Mouse (Mus musculus) midbrain, embryonic 15.5 days (tissue): ENCODE measurements around the gene Rgs6. TPM values are rescaled to one million over a fixed set of nuclear protein-coding genes. Genes with fewer than 3 reads are reported as not detected.

Experiments
- ATAC-seq: fragments of 200-750 bp; cut with Nextera tagmentation; replicated peaks from 2 replicates; pipeline ENCODE4 v1.8.0; 2017; ENCODE audit warnings: moderate TSS enrichment
- H3K27ac ChIP-seq: fragments of 300-500 bp; sonication (generic); 2 replicates; pipeline ENCODE4 v1.5.1; 2015; ENCODE audit warnings: mild to moderate bottlenecking, inconsistent platforms
- H3K27me3 ChIP-seq: fragments of 300-500 bp; sonication (generic); replicated peaks from 2 replicates; pipeline ENCODE4 v1.6.1; 2015; ENCODE audit warnings: inconsistent platforms
- H3K36me3 ChIP-seq: fragments of 300-500 bp; sonication (generic); replicated peaks from 2 replicates; pipeline ENCODE4 v1.6.1; 2015; ENCODE audit warnings: inconsistent platforms
- H3K4me1 ChIP-seq: fragments of 300-500 bp; sonication (generic); 2 replicates; pipeline ENCODE4 v1.6.1; 2015; ENCODE audit warnings: inconsistent platforms
- H3K4me2 ChIP-seq: fragments of 300-500 bp; sonication (generic); 2 replicates; pipeline ENCODE4 v1.6.1; 2015; ENCODE audit warnings: inconsistent platforms, mild to moderate bottlenecking, moderate library complexity
- H3K4me3 ChIP-seq: fragments of 300-500 bp; sonication (generic); 2 replicates; pipeline ENCODE4 v1.5.1; 2015; ENCODE audit warnings: mild to moderate bottlenecking, inconsistent platforms
- H3K9ac ChIP-seq: fragments of 300-500 bp; sonication (generic); 2 replicates; pipeline ENCODE4 v1.6.1; 2015; ENCODE audit warnings: mild to moderate bottlenecking, inconsistent platforms
- H3K9me3 ChIP-seq: fragments of 300-500 bp; sonication (generic); 2 replicates; pipeline ENCODE4 v1.6.1; 2016; ENCODE audit warnings: inconsistent platforms
- WGBS: fragments of 180-500 bp; shearing (Covaris S2); methylation state at CpG from one replicate; pipeline ENCODE4 v1.1.7; 2015; ENCODE audit warnings: mixed read lengths; 5-methylcytosine and 5-hydroxymethylcytosine counted together
- polyA plus RNA-seq: library from polyadenylated mRNA; unstranded; fragments of >200 nt; fragmentation: Nextera tagmentation; extraction: Ambion mirVana; gene quantifications from 2 replicates; pipeline ENCODE4 v1.2.1, GENCODE M21; 2015

The Rgs6 gene
- polyA plus RNA-seq, 1 experiment from 2014 or later = 15.5 TPM

DNA sequence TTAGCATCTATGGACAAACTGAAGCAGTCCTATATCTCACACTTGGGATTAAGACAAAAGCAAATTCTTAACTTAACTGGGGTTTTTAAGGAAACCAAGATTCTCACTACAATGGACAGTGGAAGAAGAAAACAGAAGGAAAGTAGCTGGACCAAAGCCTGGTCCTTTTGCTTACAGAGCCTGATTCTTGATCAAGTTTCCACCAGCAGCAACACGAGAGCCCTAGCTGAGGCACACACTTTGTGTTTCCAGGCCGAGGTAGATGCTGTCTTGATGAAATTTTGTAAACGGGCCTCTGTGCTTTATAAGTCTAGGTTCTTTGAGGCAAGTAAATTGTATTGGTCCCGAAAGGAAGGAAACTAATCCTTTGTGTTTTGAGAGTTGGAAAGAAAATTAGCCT, 14.7 kb downstream of the Rgs6 start:
- Histone ChIP-seq H3K27me3 (no peaks in the 10 kb centered on the region), H3K9me3 (no peaks in the 10 kb centered on the region), H3K27ac (no peak overlapping the region), H3K36me3 (no peaks in the 10 kb centered on the region), H3K9ac (no peak overlapping the region), H3K4me3 (no peak overlapping the region), H3K4me2 (no peak overlapping the region), H3K4me1 (0 out of 2 replicates have a peak, but pooled peaks cover 3% of the 10 kb centered on the region)
- WGBS = 73% methylated on average over 4 of the region's 4 CpGs
- no peak for ATAC-seq

DNA sequence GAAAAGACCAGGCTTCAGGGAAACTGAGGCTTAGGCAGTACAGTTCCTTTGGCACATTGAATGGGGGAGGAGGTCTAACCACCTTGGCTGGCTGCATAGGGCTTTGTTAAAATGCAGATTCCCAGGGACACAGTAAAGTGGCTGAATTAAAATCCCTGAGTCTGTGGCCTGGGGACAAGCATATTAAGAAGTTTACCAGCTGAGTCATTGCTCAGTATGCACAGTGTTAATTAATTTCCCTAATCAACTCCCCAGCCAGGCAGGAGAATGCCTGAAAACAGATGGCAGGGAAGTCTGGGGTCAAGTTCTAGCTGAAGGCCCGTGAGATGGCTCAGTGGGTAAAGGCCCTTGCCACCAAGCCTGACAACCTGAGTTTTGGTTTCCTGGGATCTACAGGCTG, 15.2 kb downstream of the Rgs6 start:
- WGBS = 30% methylated on average over 1 of the region's 1 CpGs
- H3K4me1 ChIP-seq = 0 out of 2 replicates have a peak, but pooled peaks cover 3% of the 10 kb centered on the region
- ATAC-seq = no peak

DNA sequence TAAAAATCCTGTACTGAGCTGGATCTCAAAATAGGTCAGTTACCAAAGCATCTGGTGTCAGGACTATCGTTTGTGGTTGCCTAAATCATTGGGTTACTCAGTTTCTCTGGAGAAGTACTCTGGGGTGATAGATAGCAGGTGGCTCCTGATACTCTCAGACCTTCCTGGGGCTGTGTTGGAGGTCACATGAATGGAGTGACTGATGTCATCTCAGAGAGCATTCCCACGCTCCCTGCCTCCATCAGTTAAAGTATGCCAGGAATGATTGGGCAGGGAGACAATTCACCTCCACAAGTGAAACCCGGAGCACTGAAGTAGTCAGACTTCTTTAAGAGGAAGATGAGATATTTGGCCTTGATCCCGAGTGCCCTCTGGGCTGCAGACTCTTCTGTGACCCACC, 15.9 kb downstream of the Rgs6 start:
- ATAC-seq = no peak
- Histone ChIP-seq H3K4me1 (0 out of 2 replicates have a peak, but pooled peaks cover 3% of the 10 kb centered on the region), H3K4me2 (no peak overlapping the region), H3K27me3 (no peaks in the 10 kb centered on the region), H3K4me3 (no peak overlapping the region), H3K9me3 (no peaks in the 10 kb centered on the region), H3K36me3 (no peaks in the 10 kb centered on the region), H3K27ac (no peak overlapping the region), H3K9ac (no peak overlapping the region)
- 87% methylated on average over 4 of the region's 4 CpGs for WGBS

More for the DNA sequence above, 15.2 kb downstream of the Rgs6 start:
- no peak overlapping the region for H3K4me3 ChIP-seq
- no peaks in the 10 kb centered on the region for H3K9me3 ChIP-seq
- H3K27me3 ChIP-seq = no peaks in the 10 kb centered on the region
- no peak overlapping the region for H3K4me2 ChIP-seq
- no peak overlapping the region for H3K27ac ChIP-seq
- H3K9ac ChIP-seq = no peak overlapping the region
- H3K36me3 ChIP-seq = no peaks in the 10 kb centered on the region

DNA sequence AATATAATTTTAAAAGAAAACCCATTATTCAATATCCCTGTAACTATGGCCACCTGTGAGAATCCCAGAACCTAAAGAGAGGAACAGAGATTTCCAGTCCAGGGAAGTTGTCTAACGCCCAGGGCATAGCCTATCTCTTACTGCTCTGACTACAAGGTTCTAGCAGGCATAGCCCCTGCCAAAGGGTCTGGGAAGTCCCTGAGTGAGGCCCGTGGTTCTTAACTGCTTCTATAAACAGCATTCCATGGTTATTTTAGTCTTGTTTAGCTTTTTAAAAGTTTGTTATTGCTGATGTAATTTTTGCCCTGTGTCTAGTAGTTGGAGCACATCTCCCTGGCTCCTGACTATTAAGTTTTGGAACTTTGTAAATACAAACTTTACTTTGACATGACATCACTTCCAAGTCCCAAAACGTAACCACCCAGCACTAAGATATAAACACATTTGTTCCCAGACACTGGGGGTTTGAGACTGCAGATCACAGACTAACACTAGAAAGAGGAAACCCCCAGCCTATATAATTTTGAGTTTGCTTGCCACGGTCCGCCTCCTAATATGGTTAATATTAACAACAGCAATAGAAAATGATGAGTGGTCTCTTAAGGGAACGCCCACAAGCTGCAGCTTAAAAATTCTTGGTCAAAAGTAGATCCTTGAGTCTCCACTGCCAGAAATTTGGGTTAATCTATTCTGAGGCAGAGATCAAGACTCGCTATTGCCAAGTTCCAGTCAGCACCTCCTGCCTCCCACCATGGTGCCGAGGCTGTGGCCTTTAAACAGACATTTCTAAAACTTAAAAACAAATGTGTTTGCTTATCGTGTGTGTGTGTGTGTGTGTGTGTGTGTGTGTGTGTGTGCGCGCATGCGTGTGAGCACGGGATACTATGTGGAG, 24.9 kb downstream of the Rgs6 start:
- Histone ChIP-seq H3K27me3 (peaks cover 8% of the 10 kb centered on the region; the same call in 1 of the 2 replicates), H3K9ac (no peak overlapping the region), H3K4me2 (no peak overlapping the region), H3K36me3 (no peaks in the 10 kb centered on the region), H3K27ac (no peak overlapping the region), H3K9me3 (no peaks in the 10 kb centered on the region), H3K4me3 (no peak overlapping the region), H3K4me1 (peaks cover 13% of the 10 kb centered on the region)
- ATAC-seq = no peak
- WGBS = 88% methylated on average over 13 of the region's 13 CpGs

DNA sequence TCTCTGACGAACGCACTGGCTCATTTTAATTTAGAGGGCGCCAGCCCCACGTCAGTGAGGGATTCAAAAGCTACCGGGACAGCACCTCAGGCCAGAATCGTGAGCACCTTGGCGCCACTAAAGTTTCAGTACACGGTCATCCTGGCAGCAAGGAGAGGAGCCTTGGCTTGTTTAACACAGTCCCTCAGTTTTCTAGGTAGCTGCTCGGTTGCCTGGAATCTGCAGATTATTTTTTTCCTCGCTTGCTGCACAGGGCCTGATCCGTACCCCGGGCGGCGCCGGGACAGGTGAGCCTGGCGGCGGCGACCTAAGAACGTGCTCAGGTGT, 28.4 kb downstream of the Rgs6 start:
- H3K27me3 ChIP-seq = peaks cover 17% of the 10 kb centered on the region

DNA sequence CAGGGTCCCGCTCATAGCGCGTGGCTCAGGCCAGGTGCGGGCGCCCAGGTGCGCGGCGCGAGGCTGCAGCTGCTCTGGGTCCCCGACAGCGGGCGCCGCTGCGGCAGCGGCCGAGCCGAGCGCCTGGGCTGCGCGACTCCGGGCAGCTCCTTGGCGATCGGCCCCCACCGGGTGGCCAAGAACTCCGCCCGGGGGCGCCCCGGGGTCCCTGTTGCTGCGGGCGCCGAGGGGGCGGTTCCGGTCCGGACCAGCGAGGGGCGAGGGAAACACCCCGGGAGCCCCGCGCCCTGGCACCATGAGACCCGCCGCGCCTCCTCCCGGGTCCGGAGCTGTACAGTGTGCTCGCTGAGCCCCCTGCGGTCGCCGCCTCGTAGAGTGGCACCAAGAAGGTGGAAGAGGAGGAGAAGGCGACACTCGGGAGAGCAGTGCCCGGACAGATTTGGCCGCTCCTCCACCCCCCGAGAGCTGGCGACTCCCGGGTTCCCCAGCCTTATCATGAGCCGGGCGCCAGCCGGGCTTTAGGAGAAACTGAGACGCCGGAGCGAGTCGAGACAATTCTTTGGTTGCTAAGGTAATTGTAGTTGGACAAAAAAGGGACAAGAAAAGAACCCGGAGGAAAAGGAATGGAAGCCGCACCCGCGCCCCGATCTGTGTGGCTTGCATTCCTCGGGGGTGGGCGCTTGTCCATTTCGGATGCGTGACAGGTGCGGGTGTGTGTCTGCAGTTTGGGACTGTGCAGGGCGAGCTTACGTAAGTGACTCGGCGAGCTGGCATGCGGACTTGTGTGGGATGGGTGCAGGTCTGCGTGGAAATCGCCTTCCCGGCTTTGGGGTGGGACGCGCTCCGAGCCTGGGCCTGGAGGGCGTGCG, 29.0 kb downstream of the Rgs6 start:
- Histone ChIP-seq H3K4me3 (peak overlapping the region; percentile 69), H3K9ac (peak overlapping the region; percentile 60), H3K27me3 (peaks cover 17% of the 10 kb centered on the region), H3K9me3 (no peaks in the 10 kb centered on the region), H3K4me2 (peak overlapping the region; percentile 92), H3K4me1 (peaks cover 16% of the 10 kb centered on the region), H3K27ac (peak overlapping the region; percentile 58; the same call in 1 of the 2 replicates), H3K36me3 (no peaks in the 10 kb centered on the region)
- under 1% methylated on average over 86 of the region's 86 CpGs for WGBS
- ATAC-seq = peak; percentile 91

More for the DNA sequence above, 28.4 kb downstream of the Rgs6 start:
- Histone ChIP-seq H3K9ac (peak overlapping the region; percentile 60), H3K4me3 (peak overlapping the region; percentile 69), H3K4me1 (peaks cover 16% of the 10 kb centered on the region), H3K27ac (peak overlapping the region; percentile 58; the same call in 1 of the 2 replicates), H3K9me3 (no peaks in the 10 kb centered on the region), H3K4me2 (peak overlapping the region; percentile 92), H3K36me3 (no peaks in the 10 kb centered on the region)
- ATAC-seq = no peak; the same call in 1 of the 2 replicates
- WGBS = 2% methylated on average over 19 of the region's 19 CpGs

DNA sequence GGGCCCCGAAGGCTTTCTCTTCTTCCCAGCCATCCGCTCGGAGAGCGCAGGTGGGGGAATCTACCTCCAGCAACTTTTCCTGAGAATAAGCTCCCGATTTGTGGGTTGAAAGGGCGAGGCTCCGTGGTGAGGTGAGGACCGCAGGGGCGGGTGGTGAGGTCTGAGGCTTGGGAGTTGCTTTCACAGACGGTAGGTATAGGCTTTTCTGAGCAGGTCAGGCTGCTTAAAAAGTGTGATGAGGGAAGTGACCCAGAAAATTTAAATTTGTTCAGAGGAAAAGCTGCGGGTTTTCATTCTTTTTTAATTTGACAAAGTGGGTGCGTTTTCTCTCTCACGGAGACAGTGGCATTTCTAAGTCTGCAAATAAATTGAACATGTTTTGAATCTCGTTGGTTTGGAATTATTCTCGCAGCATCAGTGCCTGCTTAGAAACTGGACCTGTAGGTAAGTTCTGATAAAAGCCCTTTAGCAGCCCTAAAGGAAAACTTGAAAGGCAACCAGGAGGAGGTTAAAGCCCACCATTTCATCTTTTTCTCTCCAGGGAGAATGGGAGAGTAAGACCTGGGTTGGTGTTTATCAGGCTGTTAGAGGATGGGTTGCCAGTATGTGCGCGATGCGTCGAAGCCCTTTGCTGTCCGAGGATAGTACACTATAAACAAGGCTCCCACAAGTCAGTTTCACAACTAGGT, 29.7 kb downstream of the Rgs6 start:
- peaks cover 16% of the 10 kb centered on the region for H3K4me1 ChIP-seq
- H3K27me3 ChIP-seq = peaks cover 17% of the 10 kb centered on the region

DNA sequence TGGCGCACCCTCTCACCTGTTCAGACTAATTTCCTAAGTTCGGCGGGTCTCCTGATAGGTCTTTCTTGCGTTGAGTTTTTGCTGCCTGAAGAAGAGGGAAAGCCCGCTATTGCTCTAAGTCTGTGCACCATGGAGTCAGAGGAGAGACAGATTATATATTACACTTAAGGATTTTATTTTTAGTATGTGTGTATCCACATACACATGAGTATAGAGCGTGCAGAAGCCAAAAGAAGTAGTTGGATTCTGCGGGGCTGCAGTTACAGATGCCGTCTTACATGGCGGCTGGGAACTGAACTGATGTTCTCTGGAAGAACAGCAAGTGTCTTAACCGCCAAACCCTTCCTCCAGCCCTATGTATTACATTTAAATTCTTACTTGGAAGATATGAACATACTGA, 52.3 kb downstream of the Rgs6 start:
- Histone ChIP-seq H3K27ac (no peak overlapping the region), H3K9ac (no peak overlapping the region), H3K36me3 (no peaks in the 10 kb centered on the region), H3K27me3 (no peaks in the 10 kb centered on the region), H3K4me2 (no peak overlapping the region), H3K4me1 (no peaks in the 10 kb centered on the region), H3K9me3 (no peaks in the 10 kb centered on the region), H3K4me3 (no peak overlapping the region)
- WGBS = 94% methylated on average over 10 of the region's 10 CpGs
- ATAC-seq = no peak

More for the DNA sequence above, 29.7 kb downstream of the Rgs6 start:
- 19% methylated on average over 20 of the region's 20 CpGs for WGBS
- Histone ChIP-seq H3K4me2 (peak overlapping the region; percentile 92), H3K27ac (0 out of 2 replicates have a peak overlapping the region, but pooled peaks have one; percentile 58), H3K36me3 (no peaks in the 10 kb centered on the region), H3K4me3 (peak overlapping the region; percentile 69), H3K9me3 (no peaks in the 10 kb centered on the region), H3K9ac (peak overlapping the region; percentile 60)
- no peak for ATAC-seq

DNA sequence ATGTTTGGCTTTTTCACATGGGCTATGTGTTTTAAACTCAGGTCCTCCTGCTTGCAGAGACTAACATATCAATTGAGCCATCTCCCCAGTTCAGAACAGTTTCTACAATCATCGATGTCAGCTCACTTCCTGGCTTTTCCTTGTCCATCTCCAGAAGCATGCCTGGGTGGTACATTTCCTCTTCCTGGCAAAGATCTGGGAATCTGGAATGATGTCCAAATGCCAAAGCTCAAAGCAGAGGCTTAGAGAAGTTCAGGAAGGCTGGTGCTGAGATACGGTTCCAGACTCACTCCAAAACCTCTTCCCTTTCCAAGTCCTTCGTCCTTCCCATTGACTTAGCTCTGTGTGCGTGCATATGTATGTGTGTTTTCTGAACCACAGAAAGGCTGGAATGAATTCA, 59.8 kb downstream of the Rgs6 start:
- Histone ChIP-seq H3K9me3 (no peaks in the 10 kb centered on the region), H3K36me3 (no peaks in the 10 kb centered on the region), H3K4me3 (no peak overlapping the region), H3K4me2 (no peak overlapping the region), H3K27me3 (no peaks in the 10 kb centered on the region), H3K27ac (no peak overlapping the region), H3K9ac (no peak overlapping the region), H3K4me1 (no peaks in the 10 kb centered on the region)
- 90% methylated on average over 4 of the region's 4 CpGs for WGBS
- no peak for ATAC-seq

DNA sequence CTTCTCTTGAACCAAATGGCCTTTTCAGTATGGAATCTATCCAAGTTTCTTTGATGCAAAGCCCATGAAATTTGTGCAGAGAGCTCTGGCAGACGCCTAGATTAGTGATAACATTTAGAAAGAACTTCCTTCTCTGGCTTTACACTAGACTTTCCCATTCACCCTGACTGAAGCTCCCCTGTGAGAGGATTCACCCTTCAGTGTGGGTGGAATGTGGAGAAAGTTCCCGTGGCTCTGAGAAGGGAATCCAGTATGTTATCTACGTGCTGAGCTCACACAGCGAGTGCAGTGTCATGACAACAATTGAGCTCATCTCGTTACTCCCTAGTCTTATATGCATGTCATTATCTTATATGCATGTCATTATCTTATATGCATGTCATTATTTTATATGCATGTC, 61.9 kb downstream of the Rgs6 start:
- ATAC-seq = no peak
- H3K27me3 ChIP-seq = no peaks in the 10 kb centered on the region
- WGBS = 65% methylated on average over 5 of the region's 5 CpGs

DNA sequence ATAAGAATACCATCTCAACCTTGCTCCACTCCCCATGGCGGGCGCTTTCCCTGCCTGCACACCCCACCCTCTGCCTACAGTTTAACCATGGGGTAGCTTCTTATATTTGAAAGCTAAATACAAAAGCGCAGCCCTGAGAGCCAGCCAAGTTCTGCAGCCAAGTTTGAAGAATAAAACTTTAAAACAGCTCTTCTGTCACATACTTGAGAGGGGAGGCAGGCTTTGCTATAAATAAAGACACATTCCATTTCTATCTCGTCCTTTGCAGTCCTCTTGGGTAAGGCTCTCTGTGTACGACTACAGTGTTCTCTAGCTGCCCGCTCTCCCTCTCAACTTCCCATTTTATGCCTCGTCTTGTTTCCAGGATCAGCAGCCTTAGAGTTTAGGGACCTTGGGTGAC, 76.5 kb downstream of the Rgs6 start:
- Histone ChIP-seq H3K9me3 (no peaks in the 10 kb centered on the region), H3K27ac (no peak overlapping the region), H3K9ac (no peak overlapping the region), H3K4me3 (no peak overlapping the region), H3K36me3 (no peaks in the 10 kb centered on the region), H3K4me1 (no peaks in the 10 kb centered on the region), H3K27me3 (no peaks in the 10 kb centered on the region), H3K4me2 (no peak overlapping the region)
- WGBS = 74% methylated on average over 7 of the region's 7 CpGs
- ATAC-seq = no peak

More for the DNA sequence above, 61.9 kb downstream of the Rgs6 start:
- Histone ChIP-seq H3K4me3 (no peak overlapping the region), H3K27ac (no peak overlapping the region), H3K4me1 (no peaks in the 10 kb centered on the region), H3K36me3 (no peaks in the 10 kb centered on the region), H3K9me3 (no peaks in the 10 kb centered on the region), H3K9ac (no peak overlapping the region), H3K4me2 (no peak overlapping the region)

DNA sequence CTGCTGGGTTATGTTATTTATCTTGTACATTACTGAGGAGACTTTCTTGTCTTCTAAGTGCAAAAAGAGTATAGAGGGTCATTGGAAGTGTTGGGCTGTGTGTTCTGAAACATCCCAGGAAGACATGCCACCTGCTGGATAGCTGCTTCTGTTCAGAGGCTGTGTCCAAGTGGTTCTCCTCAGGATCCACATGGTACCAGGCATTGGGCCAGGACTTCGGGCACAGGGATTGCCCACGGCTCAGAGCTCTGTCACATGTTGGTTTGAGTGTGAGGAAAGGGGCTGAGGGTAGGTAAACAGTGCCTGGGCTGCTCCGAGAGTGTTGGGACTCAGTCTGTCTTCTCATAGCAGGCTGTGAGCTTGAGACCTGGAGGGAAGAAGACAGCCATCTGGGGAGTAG, 79.3 kb downstream of the Rgs6 start:
- no peaks in the 10 kb centered on the region for H3K36me3 ChIP-seq
- no peaks in the 10 kb centered on the region for H3K27me3 ChIP-seq
- no peak overlapping the region for H3K4me3 ChIP-seq
- H3K4me1 ChIP-seq = no peaks in the 10 kb centered on the region
- no peaks in the 10 kb centered on the region for H3K9me3 ChIP-seq
- H3K27ac ChIP-seq = no peak overlapping the region
- no peak for ATAC-seq
- H3K9ac ChIP-seq = no peak overlapping the region
- no peak overlapping the region for H3K4me2 ChIP-seq
- WGBS = 90% methylated on average over 3 of the region's 3 CpGs
